Mouse (Mus musculus): ENCODE results near the gene Adm. TPM values are rescaled to one million over a fixed set of nuclear protein-coding genes. Genes with fewer than 3 reads are reported as not detected.

Adm gene
- polyA plus RNA-seq, 1 experiment from 2014 or later = 3.8 TPM

GRCm38 (mm10) chr7:110649133-110649987 lies 21.9 kb downstream of the Adm start:
- no peak overlapping the region for H3K27ac ChIP-seq (ENCODE audit: low read length)
- H3K36me3 ChIP-seq (ENCODE audit: control insufficient read depth, insufficient read depth) = no peaks in the 10 kb centered on the region
- WGBS = 86% methylated on average over 6 of the region's 6 CpGs
- no peak overlapping the region for H3K4me2 ChIP-seq (ENCODE audit: low read length)
- H3K9me3 ChIP-seq (ENCODE audit: control insufficient read depth, low read length) = peaks cover 4% of the 10 kb centered on the region
- peaks cover 4% of the 10 kb centered on the region; the same call in 1 of the 2 replicates for H3K27me3 ChIP-seq (replicated peaks; ENCODE audit: control insufficient read depth, insufficient read depth, low read length)
- ATAC-seq = no peak
- H3K9ac ChIP-seq (replicated peaks; ENCODE audit: low read depth, low read length) = no peak overlapping the region
- no peak overlapping the region for H3K4me3 ChIP-seq (replicated peaks; ENCODE audit: low read length)
- peaks cover 3% of the 10 kb centered on the region; the same call in 1 of the 2 replicates for H3K4me1 ChIP-seq (replicated peaks; ENCODE audit: control insufficient read depth, insufficient read depth, low read length)

- ATAC-seq = no peak
- WGBS = 89% methylated on average over 4 of the region's 4 CpGs
- no peak overlapping the region for H3K9ac ChIP-seq (replicated peaks; ENCODE audit: low read depth, low read length)
- H3K27me3 ChIP-seq (replicated peaks; ENCODE audit: control insufficient read depth, insufficient read depth, low read length) = no peaks in the 10 kb centered on the region
- peaks cover 4% of the 10 kb centered on the region for H3K9me3 ChIP-seq (ENCODE audit: control insufficient read depth, low read length)
- H3K4me1 ChIP-seq (replicated peaks; ENCODE audit: control insufficient read depth, insufficient read depth, low read length) = no peaks in the 10 kb centered on the region
- H3K4me3 ChIP-seq (replicated peaks; ENCODE audit: low read length) = no peak overlapping the region
- H3K4me2 ChIP-seq (ENCODE audit: low read length) = no peak overlapping the region
- H3K36me3 ChIP-seq (ENCODE audit: control insufficient read depth, insufficient read depth) = no peaks in the 10 kb centered on the region
- H3K27ac ChIP-seq (ENCODE audit: low read length) = no peak overlapping the region
Measured at GRCm38 (mm10) chr7:110650491-110650890, 23.0 kb downstream of the Adm start.

GRCm38 (mm10) chr7:110651091-110651490 lies 23.6 kb downstream of the Adm start:
- H3K36me3 ChIP-seq (ENCODE audit: control insufficient read depth, insufficient read depth) = no peaks in the 10 kb centered on the region
- no peak overlapping the region for H3K27ac ChIP-seq (ENCODE audit: low read length)
- H3K4me1 ChIP-seq (replicated peaks; ENCODE audit: control insufficient read depth, insufficient read depth, low read length) = no peaks in the 10 kb centered on the region
- peaks cover 4% of the 10 kb centered on the region for H3K9me3 ChIP-seq (ENCODE audit: control insufficient read depth, low read length)
- H3K4me3 ChIP-seq (replicated peaks; ENCODE audit: low read length) = no peak overlapping the region
- no peak overlapping the region for H3K9ac ChIP-seq (replicated peaks; ENCODE audit: low read depth, low read length)
- H3K27me3 ChIP-seq (replicated peaks; ENCODE audit: control insufficient read depth, insufficient read depth, low read length) = no peaks in the 10 kb centered on the region
- no peak for ATAC-seq
- H3K4me2 ChIP-seq (ENCODE audit: low read length) = no peak overlapping the region
- 72% methylated on average over 6 of the region's 6 CpGs for WGBS

GRCm38 (mm10) chr7:110655230-110655629 lies 27.8 kb downstream of the Adm start:
- no peak overlapping the region for H3K9ac ChIP-seq (replicated peaks; ENCODE audit: low read depth, low read length)
- H3K9me3 ChIP-seq (ENCODE audit: control insufficient read depth, low read length) = no peaks in the 10 kb centered on the region
- no peaks in the 10 kb centered on the region for H3K36me3 ChIP-seq (ENCODE audit: control insufficient read depth, insufficient read depth)
- no peak for ATAC-seq
- H3K4me3 ChIP-seq (replicated peaks; ENCODE audit: low read length) = no peak overlapping the region
- no peaks in the 10 kb centered on the region for H3K4me1 ChIP-seq (replicated peaks; ENCODE audit: control insufficient read depth, insufficient read depth, low read length)
- no peaks in the 10 kb centered on the region for H3K27me3 ChIP-seq (replicated peaks; ENCODE audit: control insufficient read depth, insufficient read depth, low read length)
- WGBS = 81% methylated on average over 3 of the region's 3 CpGs
- no peak overlapping the region for H3K27ac ChIP-seq (ENCODE audit: low read length)
- no peak overlapping the region for H3K4me2 ChIP-seq (ENCODE audit: low read length)

GRCm38 (mm10) chr7:110655966-110656365 lies 28.5 kb downstream of the Adm start:
- Histone ChIP-seq H3K4me2 (ENCODE audit: low read length) (no peak overlapping the region), H3K36me3 (ENCODE audit: control insufficient read depth, insufficient read depth) (no peaks in the 10 kb centered on the region), H3K27ac (ENCODE audit: low read length) (no peak overlapping the region), H3K4me3 (replicated peaks; ENCODE audit: low read length) (no peak overlapping the region), H3K9ac (replicated peaks; ENCODE audit: low read depth, low read length) (no peak overlapping the region), H3K4me1 (replicated peaks; ENCODE audit: control insufficient read depth, insufficient read depth, low read length) (no peaks in the 10 kb centered on the region), H3K27me3 (replicated peaks; ENCODE audit: control insufficient read depth, insufficient read depth, low read length) (no peaks in the 10 kb centered on the region), H3K9me3 (ENCODE audit: control insufficient read depth, low read length) (no peaks in the 10 kb centered on the region)
- WGBS = 65% methylated on average over 6 of the region's 6 CpGs
- no peak for ATAC-seq

GRCm38 (mm10) chr7:110658378-110658928 lies 31.0 kb downstream of the Adm start:
- ATAC-seq = no peak
- Histone ChIP-seq H3K9ac (replicated peaks; ENCODE audit: low read depth, low read length) (no peak overlapping the region), H3K36me3 (ENCODE audit: control insufficient read depth, insufficient read depth) (no peaks in the 10 kb centered on the region), H3K4me1 (replicated peaks; ENCODE audit: control insufficient read depth, insufficient read depth, low read length) (no peaks in the 10 kb centered on the region), H3K4me3 (replicated peaks; ENCODE audit: low read length) (no peak overlapping the region), H3K27ac (ENCODE audit: low read length) (no peak overlapping the region), H3K4me2 (ENCODE audit: low read length) (no peak overlapping the region), H3K27me3 (replicated peaks; ENCODE audit: control insufficient read depth, insufficient read depth, low read length) (no peaks in the 10 kb centered on the region), H3K9me3 (ENCODE audit: control insufficient read depth, low read length) (0 out of 2 replicates have a peak, but pooled peaks cover 4% of the 10 kb centered on the region)
- 79% methylated on average over 3 of the region's 3 CpGs for WGBS

GRCm38 (mm10) chr7:110666537-110666936 lies 39.1 kb downstream of the Adm start:
- Histone ChIP-seq H3K27ac (ENCODE audit: low read length) (no peak overlapping the region), H3K9ac (replicated peaks; ENCODE audit: low read depth, low read length) (no peak overlapping the region), H3K4me3 (replicated peaks; ENCODE audit: low read length) (no peak overlapping the region), H3K36me3 (ENCODE audit: control insufficient read depth, insufficient read depth) (no peaks in the 10 kb centered on the region), H3K27me3 (replicated peaks; ENCODE audit: control insufficient read depth, insufficient read depth, low read length) (no peaks in the 10 kb centered on the region), H3K4me1 (replicated peaks; ENCODE audit: control insufficient read depth, insufficient read depth, low read length) (peaks cover 8% of the 10 kb centered on the region), H3K4me2 (ENCODE audit: low read length) (no peak overlapping the region), H3K9me3 (ENCODE audit: control insufficient read depth, low read length) (0 out of 2 replicates have a peak, but pooled peaks cover 4% of the 10 kb centered on the region)
- 12% methylated on average over 5 of the region's 5 CpGs for WGBS
- no peak for ATAC-seq

- no peak for ATAC-seq
- H3K4me2 ChIP-seq (ENCODE audit: low read length) = no peak overlapping the region
- 49% methylated on average over 6 of the region's 6 CpGs for WGBS
Measured at GRCm38 (mm10) chr7:110668247-110668646, 40.8 kb downstream of the Adm start.

GRCm38 (mm10) chr7:110668756-110669155 lies 41.3 kb downstream of the Adm start:
- 14% methylated on average over 5 of the region's 5 CpGs for WGBS
- H3K4me3 ChIP-seq (replicated peaks; ENCODE audit: low read length) = no peak overlapping the region

More at GRCm38 (mm10) chr7:110668247-110668646, 40.8 kb downstream of the Adm start:
- Histone ChIP-seq H3K4me1 (replicated peaks; ENCODE audit: control insufficient read depth, insufficient read depth, low read length) (peaks cover 8% of the 10 kb centered on the region), H3K27ac (ENCODE audit: low read length) (no peak overlapping the region), H3K4me3 (replicated peaks; ENCODE audit: low read length) (no peak overlapping the region), H3K9me3 (ENCODE audit: control insufficient read depth, low read length) (no peaks in the 10 kb centered on the region), H3K27me3 (replicated peaks; ENCODE audit: control insufficient read depth, insufficient read depth, low read length) (no peaks in the 10 kb centered on the region), H3K36me3 (ENCODE audit: control insufficient read depth, insufficient read depth) (no peaks in the 10 kb centered on the region), H3K9ac (replicated peaks; ENCODE audit: low read depth, low read length) (no peak overlapping the region)

More at GRCm38 (mm10) chr7:110668756-110669155, 41.3 kb downstream of the Adm start:
- Histone ChIP-seq H3K36me3 (ENCODE audit: control insufficient read depth, insufficient read depth) (no peaks in the 10 kb centered on the region), H3K27ac (ENCODE audit: low read length) (no peak overlapping the region), H3K9ac (replicated peaks; ENCODE audit: low read depth, low read length) (no peak overlapping the region), H3K4me2 (ENCODE audit: low read length) (no peak overlapping the region), H3K9me3 (ENCODE audit: control insufficient read depth, low read length) (no peaks in the 10 kb centered on the region), H3K4me1 (replicated peaks; ENCODE audit: control insufficient read depth, insufficient read depth, low read length) (peaks cover 8% of the 10 kb centered on the region), H3K27me3 (replicated peaks; ENCODE audit: control insufficient read depth, insufficient read depth, low read length) (no peaks in the 10 kb centered on the region)
- ATAC-seq = no peak
